Mouse (Mus musculus): ENCODE data around the gene Fuz. TPM values are rescaled to one million over a fixed set of nuclear protein-coding genes. Genes with fewer than 3 reads are reported as not detected.
"Not testable (repeated sequence)": the region's sequence is repeated elsewhere in the genome, so short reads cannot be mapped to it uniquely, and the experiment has no call there.

The Fuz gene
- polyA plus RNA-seq, 1 experiment, result 9.8 TPM

- Histone ChIP-seq H3K36me3 (ENCODE audit: control insufficient read depth, insufficient read depth) (peaks cover under 1% of the 10 kb centered on the region), H3K27me3 (ENCODE audit: control insufficient read depth, insufficient read depth, insufficient read length) (no peaks in the 10 kb centered on the region), H3ac (ENCODE audit: control insufficient read depth, insufficient read length, low read depth) (no peak overlapping the region), H3K4me3 (ENCODE audit: insufficient read depth, poor library complexity, severe bottlenecking) (no peak overlapping the region), H3K79me3 (ENCODE audit: low read depth) (peaks cover 24% of the 10 kb centered on the region), H3K79me2 (ENCODE audit: control insufficient read depth, insufficient read depth) (peaks cover 27% of the 10 kb centered on the region)
- no peak for TF ChIP-seq MYOD1 (IDR thresholded peaks at IDR 0.05; ENCODE audit: control insufficient read depth, insufficient read length, low read depth)
- TF ChIP-seq FOSL1 (IDR thresholded peaks at IDR 0.05; ENCODE audit: insufficient read depth, low read length, poor library complexity, severe bottlenecking), result no peak
- TF ChIP-seq CTCF (IDR thresholded peaks at IDR 0.05; ENCODE audit: control insufficient read depth, insufficient read depth, insufficient read length), result no peak
- TF ChIP-seq USF1 (IDR thresholded peaks at IDR 0.05; ENCODE audit: low read depth), result no peak
- no peak for TF ChIP-seq MAX (IDR thresholded peaks at IDR 0.05)
- TF ChIP-seq CEBPB (IDR thresholded peaks at IDR 0.05; ENCODE audit: low read depth), result no peak
Observed at GRCm38 (mm10) chr7:44871181-44871580, 24.7 kb upstream of the Fuz start.

GRCm38 (mm10) chr7:44871774-44872173 lies 24.1 kb upstream of the Fuz start:
- not testable (repeated sequence) for H3K27me3 ChIP-seq (ENCODE audit: control insufficient read depth, insufficient read depth, insufficient read length)

GRCm38 (mm10) chr7:44877833-44878232 lies 18.0 kb upstream of the Fuz start:
- no peaks in the 10 kb centered on the region for H3K79me3 ChIP-seq (ENCODE audit: low read depth)
- no peaks in the 10 kb centered on the region for H3K27me3 ChIP-seq (ENCODE audit: control insufficient read depth, insufficient read depth, insufficient read length)
- TF ChIP-seq MYOD1 (IDR thresholded peaks at IDR 0.05; ENCODE audit: control insufficient read depth, insufficient read length, low read depth) (no peak), CTCF (IDR thresholded peaks at IDR 0.05; ENCODE audit: control insufficient read depth, insufficient read depth, insufficient read length) (no peak), MAX (IDR thresholded peaks at IDR 0.05) (no peak), CEBPB (IDR thresholded peaks at IDR 0.05; ENCODE audit: low read depth) (no peak), MYOG (IDR thresholded peaks at IDR 0.05; ENCODE audit: control insufficient read depth, extremely low read depth, insufficient read length) (no peak), FOSL1 (IDR thresholded peaks at IDR 0.05; ENCODE audit: insufficient read depth, low read length, poor library complexity, severe bottlenecking) (no peak), USF1 (IDR thresholded peaks at IDR 0.05; ENCODE audit: low read depth) (no peak)
- no peak overlapping the region for H3K4me3 ChIP-seq (ENCODE audit: insufficient read depth, poor library complexity, severe bottlenecking)
- no peaks in the 10 kb centered on the region for H3K79me2 ChIP-seq (ENCODE audit: control insufficient read depth, insufficient read depth)
- no peak overlapping the region for H3ac ChIP-seq (ENCODE audit: control insufficient read depth, insufficient read length, low read depth)
- H3K36me3 ChIP-seq (ENCODE audit: control insufficient read depth, insufficient read depth), result peaks cover 9% of the 10 kb centered on the region

More at GRCm38 (mm10) chr7:44871774-44872173, 24.1 kb upstream of the Fuz start:
- not testable (repeated sequence) for H3K36me3 ChIP-seq (ENCODE audit: control insufficient read depth, insufficient read depth); H3K4me3 ChIP-seq (ENCODE audit: insufficient read depth, poor library complexity, severe bottlenecking); H3ac ChIP-seq (ENCODE audit: control insufficient read depth, insufficient read length, low read depth)
- peaks cover 19% of the 10 kb centered on the region for H3K79me3 ChIP-seq (ENCODE audit: low read depth)
- H3K79me2 ChIP-seq (ENCODE audit: control insufficient read depth, insufficient read depth), result peaks cover 21% of the 10 kb centered on the region

- Histone ChIP-seq H3ac (ENCODE audit: control insufficient read depth, insufficient read length, low read depth) (no peak overlapping the region), H3K79me3 (ENCODE audit: low read depth) (peaks cover 4% of the 10 kb centered on the region), H3K36me3 (ENCODE audit: control insufficient read depth, insufficient read depth) (peaks cover 22% of the 10 kb centered on the region), H3K79me2 (ENCODE audit: control insufficient read depth, insufficient read depth) (peaks cover 19% of the 10 kb centered on the region), H3K4me3 (ENCODE audit: insufficient read depth, poor library complexity, severe bottlenecking) (no peak overlapping the region), H3K27me3 (ENCODE audit: control insufficient read depth, insufficient read depth, insufficient read length) (no peaks in the 10 kb centered on the region)
- TF ChIP-seq CTCF (IDR thresholded peaks at IDR 0.05; ENCODE audit: control insufficient read depth, insufficient read depth, insufficient read length) (no peak), USF1 (IDR thresholded peaks at IDR 0.05; ENCODE audit: low read depth) (no peak), MYOG (IDR thresholded peaks at IDR 0.05; ENCODE audit: control insufficient read depth, extremely low read depth, insufficient read length) (no peak), CEBPB (IDR thresholded peaks at IDR 0.05; ENCODE audit: low read depth) (no peak), MAX (IDR thresholded peaks at IDR 0.05) (no peak), FOSL1 (IDR thresholded peaks at IDR 0.05; ENCODE audit: insufficient read depth, low read length, poor library complexity, severe bottlenecking) (no peak), MYOD1 (IDR thresholded peaks at IDR 0.05; ENCODE audit: control insufficient read depth, insufficient read length, low read depth) (no peak)
Observed at GRCm38 (mm10) chr7:44883036-44883435, 12.8 kb upstream of the Fuz start.

GRCm38 (mm10) chr7:44884637-44885036 lies 11.2 kb upstream of the Fuz start:
- H3K36me3 ChIP-seq (ENCODE audit: control insufficient read depth, insufficient read depth), result peaks cover 32% of the 10 kb centered on the region
- H3K79me3 ChIP-seq (ENCODE audit: low read depth), result peaks cover 12% of the 10 kb centered on the region
- no peak overlapping the region for H3ac ChIP-seq (ENCODE audit: control insufficient read depth, insufficient read length, low read depth)
- H3K27me3 ChIP-seq (ENCODE audit: control insufficient read depth, insufficient read depth, insufficient read length), result no peaks in the 10 kb centered on the region
- H3K79me2 ChIP-seq (ENCODE audit: control insufficient read depth, insufficient read depth), result peaks cover 35% of the 10 kb centered on the region
- no peak for TF ChIP-seq FOSL1 (IDR thresholded peaks at IDR 0.05; ENCODE audit: insufficient read depth, low read length, poor library complexity, severe bottlenecking)
- no peak overlapping the region for H3K4me3 ChIP-seq (ENCODE audit: insufficient read depth, poor library complexity, severe bottlenecking)

- H3ac ChIP-seq (ENCODE audit: control insufficient read depth, insufficient read length, low read depth), result no peak overlapping the region
- TF ChIP-seq USF1 (IDR thresholded peaks at IDR 0.05; ENCODE audit: low read depth), result no peak
- TF ChIP-seq FOSL1 (IDR thresholded peaks at IDR 0.05; ENCODE audit: insufficient read depth, low read length, poor library complexity, severe bottlenecking), result no peak
- TF ChIP-seq MYOD1 (IDR thresholded peaks at IDR 0.05; ENCODE audit: control insufficient read depth, insufficient read length, low read depth), result no peak
- no peak for TF ChIP-seq CTCF (IDR thresholded peaks at IDR 0.05; ENCODE audit: control insufficient read depth, insufficient read depth, insufficient read length)
- no peak for TF ChIP-seq MAX (IDR thresholded peaks at IDR 0.05)
- TF ChIP-seq CEBPB (IDR thresholded peaks at IDR 0.05; ENCODE audit: low read depth), result no peak
- no peak for TF ChIP-seq MYOG (IDR thresholded peaks at IDR 0.05; ENCODE audit: control insufficient read depth, extremely low read depth, insufficient read length)
- peaks cover 58% of the 10 kb centered on the region for H3K79me2 ChIP-seq (ENCODE audit: control insufficient read depth, insufficient read depth)
- H3K27me3 ChIP-seq (ENCODE audit: control insufficient read depth, insufficient read depth, insufficient read length), result no peaks in the 10 kb centered on the region
- H3K79me3 ChIP-seq (ENCODE audit: low read depth), result peaks cover 30% of the 10 kb centered on the region
- H3K4me3 ChIP-seq (ENCODE audit: insufficient read depth, poor library complexity, severe bottlenecking), result no peak overlapping the region
- H3K36me3 ChIP-seq (ENCODE audit: control insufficient read depth, insufficient read depth), result peaks cover 28% of the 10 kb centered on the region
Observed at GRCm38 (mm10) chr7:44886964-44887363, 8.9 kb upstream of the Fuz start.

Data from C2C12 (cell line).